Mouse (Mus musculus) thymus, postnatal 4 days (tissue): ENCODE measurements around the gene Tigd2.
"Not testable (repeated sequence)": the region's sequence is repeated elsewhere in the genome, so short reads cannot be mapped to it uniquely, and the experiment has no call there.

Experiments
- DNase-seq: peaks from one replicate; pipeline ENCODE4 v3.0.0; 2021

Gene Tigd2

GRCm38 (mm10) chr6:59208685-59209298 lies at the start of gene Tigd2:
Gene Tigd2 (plus strand): TSS chr6:59208870.
- peak; percentile 98 for DNase-seq

GRCm38 (mm10) chr6:59161801-59162478 lies 46.7 kb upstream of the Tigd2 start:
- DNase-seq, result no peak

- no peak for DNase-seq
Observed at GRCm38 (mm10) chr6:59162887-59163286, 45.8 kb upstream of the Tigd2 start.

- no peak for DNase-seq
Observed at GRCm38 (mm10) chr6:59163407-59163806, 45.3 kb upstream of the Tigd2 start.

- DNase-seq, result no peak
Observed at GRCm38 (mm10) chr6:59168939-59169338, 39.7 kb upstream of the Tigd2 start.

GRCm38 (mm10) chr6:59171230-59171629 lies 37.4 kb upstream of the Tigd2 start:
- no peak for DNase-seq

- DNase-seq, result no peak
Observed at GRCm38 (mm10) chr6:59173940-59174339, 34.7 kb upstream of the Tigd2 start.

GRCm38 (mm10) chr6:59178051-59178450 lies 30.6 kb upstream of the Tigd2 start:
- DNase-seq, result no peak

- DNase-seq, result peak; percentile 57
Observed at GRCm38 (mm10) chr6:59180376-59180996, 28.2 kb upstream of the Tigd2 start.

- DNase-seq, result peak; percentile 23
Observed at GRCm38 (mm10) chr6:59185010-59185699, 23.5 kb upstream of the Tigd2 start.

GRCm38 (mm10) chr6:59190006-59190405 lies 18.7 kb upstream of the Tigd2 start:
- no peak for DNase-seq

- DNase-seq, result not testable (repeated sequence)
Observed at GRCm38 (mm10) chr6:59194518-59194917, 14.2 kb upstream of the Tigd2 start.

GRCm38 (mm10) chr6:59195849-59196635 lies 12.6 kb upstream of the Tigd2 start:
- DNase-seq, result no peak

- DNase-seq, result no peak
Observed at GRCm38 (mm10) chr6:59196746-59197145, 11.9 kb upstream of the Tigd2 start.

- DNase-seq, result no peak
Observed at GRCm38 (mm10) chr6:59198356-59198755, 10.3 kb upstream of the Tigd2 start.

GRCm38 (mm10) chr6:59199021-59199420 lies 9.6 kb upstream of the Tigd2 start:
- no peak for DNase-seq

GRCm38 (mm10) chr6:59207561-59207960 lies 1.1 kb upstream of the Tigd2 start:
- DNase-seq, result no peak

- DNase-seq, result peak; percentile 41
Observed at GRCm38 (mm10) chr6:59209299-59209707, 633 bp downstream of the Tigd2 start.

GRCm38 (mm10) chr6:59233191-59233590 lies 24.5 kb downstream of the Tigd2 start:
- no peak for DNase-seq

- DNase-seq, result no peak
Observed at GRCm38 (mm10) chr6:59233651-59234050, 25.0 kb downstream of the Tigd2 start.

- peak; percentile 66 for DNase-seq
Observed at GRCm38 (mm10) chr6:59249675-59250074, 41.0 kb downstream of the Tigd2 start.

GRCm38 (mm10) chr6:59250536-59250935 lies 41.9 kb downstream of the Tigd2 start:
- DNase-seq, result no peak

GRCm38 (mm10) chr6:59255909-59256308 lies 47.2 kb downstream of the Tigd2 start:
- DNase-seq, result no peak
